Mouse (Mus musculus): ENCODE measurements at regions not wholly inside any gene's neighbourhood (a gene's known extent, or its start where the extent isn't known, plus 50 kb on each side); places are given as distances from the start of the nearest gene placed in this dataset.

- peaks cover 9% of the 10 kb centered on the region for H3K4me1 ChIP-seq (ENCODE audit: control insufficient read depth, insufficient read depth, low read length)
- no peak overlapping the region for H3K4me3 ChIP-seq (ENCODE audit: control insufficient read depth, low read depth, low read length)
- no peak for TF ChIP-seq CTCF (IDR thresholded peaks at IDR 0.05; ENCODE audit: control insufficient read depth, insufficient read depth, insufficient replicate concordance, low read depth, low read length)
- TF ChIP-seq POLR2A (IDR thresholded peaks at IDR 0.05; ENCODE audit: control insufficient read depth, low read depth, low read length) = no peak
- H3K36me3 ChIP-seq (ENCODE audit: control insufficient read depth, insufficient read depth, low read length) = no peaks in the 10 kb centered on the region
- no peak overlapping the region for H3K27ac ChIP-seq (ENCODE audit: control insufficient read depth, insufficient read depth, low read depth, low read length)
- H3K27me3 ChIP-seq (ENCODE audit: control insufficient read depth, insufficient read depth, low read length) = no peaks in the 10 kb centered on the region
These were observed 152.1 kb downstream of the Unc5cl start for GRCm38 (mm10) chr17:48606767-48607166.

- Histone ChIP-seq H3K27ac (ENCODE audit: control insufficient read depth, insufficient read depth, low read depth, low read length) (no peak overlapping the region), H3K4me1 (ENCODE audit: control insufficient read depth, insufficient read depth, low read length) (peaks cover 13% of the 10 kb centered on the region), H3K36me3 (ENCODE audit: control insufficient read depth, insufficient read depth, low read length) (no peaks in the 10 kb centered on the region), H3K4me3 (ENCODE audit: control insufficient read depth, low read depth, low read length) (no peak overlapping the region), H3K27me3 (ENCODE audit: control insufficient read depth, insufficient read depth, low read length) (no peaks in the 10 kb centered on the region)
- TF ChIP-seq CTCF (IDR thresholded peaks at IDR 0.05; ENCODE audit: control insufficient read depth, insufficient read depth, insufficient replicate concordance, low read depth, low read length) (no peak), POLR2A (IDR thresholded peaks at IDR 0.05; ENCODE audit: control insufficient read depth, low read depth, low read length) (no peak)
These were observed 153.6 kb downstream of the Unc5cl start for GRCm38 (mm10) chr17:48608315-48608714.

GRCm38 (mm10) chr17:48610107-48610506, 155.4 kb downstream of the Unc5cl start:
- H3K27me3 ChIP-seq (ENCODE audit: control insufficient read depth, insufficient read depth, low read length) = no peaks in the 10 kb centered on the region
- H3K27ac ChIP-seq (ENCODE audit: control insufficient read depth, insufficient read depth, low read depth, low read length) = no peak overlapping the region
- no peak overlapping the region for H3K4me3 ChIP-seq (ENCODE audit: control insufficient read depth, low read depth, low read length)
- no peak for TF ChIP-seq POLR2A (IDR thresholded peaks at IDR 0.05; ENCODE audit: control insufficient read depth, low read depth, low read length)
- no peak for TF ChIP-seq CTCF (IDR thresholded peaks at IDR 0.05; ENCODE audit: control insufficient read depth, insufficient read depth, insufficient replicate concordance, low read depth, low read length)
- H3K36me3 ChIP-seq (ENCODE audit: control insufficient read depth, insufficient read depth, low read length) = no peaks in the 10 kb centered on the region
- peaks cover 13% of the 10 kb centered on the region for H3K4me1 ChIP-seq (ENCODE audit: control insufficient read depth, insufficient read depth, low read length)

GRCm38 (mm10) chr17:48610806-48611205, 156.1 kb downstream of the Unc5cl start:
- Histone ChIP-seq H3K27ac (ENCODE audit: control insufficient read depth, insufficient read depth, low read depth, low read length) (no peak overlapping the region), H3K36me3 (ENCODE audit: control insufficient read depth, insufficient read depth, low read length) (no peaks in the 10 kb centered on the region), H3K27me3 (ENCODE audit: control insufficient read depth, insufficient read depth, low read length) (no peaks in the 10 kb centered on the region), H3K4me1 (ENCODE audit: control insufficient read depth, insufficient read depth, low read length) (peaks cover 13% of the 10 kb centered on the region), H3K4me3 (ENCODE audit: control insufficient read depth, low read depth, low read length) (peak overlapping the region; percentile 63)
- TF ChIP-seq CTCF (IDR thresholded peaks at IDR 0.05; ENCODE audit: control insufficient read depth, insufficient read depth, insufficient replicate concordance, low read depth, low read length) = no peak
- no peak for TF ChIP-seq POLR2A (IDR thresholded peaks at IDR 0.05; ENCODE audit: control insufficient read depth, low read depth, low read length)

GRCm38 (mm10) chr17:48613491-48613890, 158.8 kb downstream of the Unc5cl start:
- Histone ChIP-seq H3K36me3 (ENCODE audit: control insufficient read depth, insufficient read depth, low read length) (no peaks in the 10 kb centered on the region), H3K4me1 (ENCODE audit: control insufficient read depth, insufficient read depth, low read length) (peaks cover 13% of the 10 kb centered on the region), H3K27me3 (ENCODE audit: control insufficient read depth, insufficient read depth, low read length) (no peaks in the 10 kb centered on the region), H3K4me3 (ENCODE audit: control insufficient read depth, low read depth, low read length) (no peak overlapping the region), H3K27ac (ENCODE audit: control insufficient read depth, insufficient read depth, low read depth, low read length) (no peak overlapping the region)
- TF ChIP-seq POLR2A (IDR thresholded peaks at IDR 0.05; ENCODE audit: control insufficient read depth, low read depth, low read length) = no peak
- no peak for TF ChIP-seq CTCF (IDR thresholded peaks at IDR 0.05; ENCODE audit: control insufficient read depth, insufficient read depth, insufficient replicate concordance, low read depth, low read length)

- H3K27ac ChIP-seq (ENCODE audit: control insufficient read depth, insufficient read depth, low read depth, low read length) = no peak overlapping the region
- H3K36me3 ChIP-seq (ENCODE audit: control insufficient read depth, insufficient read depth, low read length) = no peaks in the 10 kb centered on the region
- H3K4me1 ChIP-seq (ENCODE audit: control insufficient read depth, insufficient read depth, low read length) = peaks cover 13% of the 10 kb centered on the region
- H3K4me3 ChIP-seq (ENCODE audit: control insufficient read depth, low read depth, low read length) = no peak overlapping the region
- TF ChIP-seq CTCF (IDR thresholded peaks at IDR 0.05; ENCODE audit: control insufficient read depth, insufficient read depth, insufficient replicate concordance, low read depth, low read length) (no peak), POLR2A (IDR thresholded peaks at IDR 0.05; ENCODE audit: control insufficient read depth, low read depth, low read length) (no peak)
- no peaks in the 10 kb centered on the region for H3K27me3 ChIP-seq (ENCODE audit: control insufficient read depth, insufficient read depth, low read length)
These were observed 160.5 kb downstream of the Unc5cl start for GRCm38 (mm10) chr17:48615248-48615647.

- no peak for TF ChIP-seq CTCF (IDR thresholded peaks at IDR 0.05; ENCODE audit: control insufficient read depth, insufficient read depth, insufficient replicate concordance, low read depth, low read length)
- no peak for TF ChIP-seq POLR2A (IDR thresholded peaks at IDR 0.05; ENCODE audit: control insufficient read depth, low read depth, low read length)
- Histone ChIP-seq H3K27me3 (ENCODE audit: control insufficient read depth, insufficient read depth, low read length) (no peaks in the 10 kb centered on the region), H3K4me1 (ENCODE audit: control insufficient read depth, insufficient read depth, low read length) (peaks cover 8% of the 10 kb centered on the region), H3K36me3 (ENCODE audit: control insufficient read depth, insufficient read depth, low read length) (no peaks in the 10 kb centered on the region), H3K27ac (ENCODE audit: control insufficient read depth, insufficient read depth, low read depth, low read length) (no peak overlapping the region), H3K4me3 (ENCODE audit: control insufficient read depth, low read depth, low read length) (no peak overlapping the region)
These were observed 161.5 kb downstream of the Unc5cl start for GRCm38 (mm10) chr17:48616205-48616604.

GRCm38 (mm10) chr17:48620896-48621295, 166.2 kb downstream of the Unc5cl start:
- Histone ChIP-seq H3K36me3 (ENCODE audit: control insufficient read depth, insufficient read depth, low read length) (no peaks in the 10 kb centered on the region), H3K4me1 (ENCODE audit: control insufficient read depth, insufficient read depth, low read length) (peaks cover 7% of the 10 kb centered on the region), H3K27me3 (ENCODE audit: control insufficient read depth, insufficient read depth, low read length) (no peaks in the 10 kb centered on the region), H3K27ac (ENCODE audit: control insufficient read depth, insufficient read depth, low read depth, low read length) (no peak overlapping the region), H3K4me3 (ENCODE audit: control insufficient read depth, low read depth, low read length) (no peak overlapping the region)
- TF ChIP-seq POLR2A (IDR thresholded peaks at IDR 0.05; ENCODE audit: control insufficient read depth, low read depth, low read length) = no peak
- TF ChIP-seq CTCF (IDR thresholded peaks at IDR 0.05; ENCODE audit: control insufficient read depth, insufficient read depth, insufficient replicate concordance, low read depth, low read length) = peak; percentile 59; the same call in 1 of the 2 replicates

Measured in testis, adult 2 months (tissue).